Mouse (Mus musculus) ES-Bruce4 (cell line): Measurements from ENCODE around the gene Rab11fip5. TPM values are rescaled to one million over a fixed set of nuclear protein-coding genes. Genes with fewer than 3 reads are reported as not detected.

ENCODE experiments used
- H3K27ac ChIP-seq: 2 replicates; pipeline ENCODE4 v1.5.1; 2012; ENCODE audit warnings: low read length, inconsistent platforms; ENCODE audit not compliant: insufficient read depth
- H3K27me3 ChIP-seq: 2 replicates; pipeline ENCODE4 v1.6.1; 2012; ENCODE audit warnings: mild to moderate bottlenecking, low read length, inconsistent platforms; ENCODE audit not compliant: control insufficient read depth, poor library complexity, insufficient read depth, severe bottlenecking
- H3K36me3 ChIP-seq: 2 replicates; pipeline ENCODE4 v1.6.1; 2012; ENCODE audit warnings: inconsistent platforms, mild to moderate bottlenecking, low read length, moderate library complexity; ENCODE audit not compliant: control insufficient read depth, poor library complexity, insufficient read depth, severe bottlenecking
- H3K4me1 ChIP-seq: one replicate; pipeline ENCODE4 v1.8.1; 2011; ENCODE audit warnings: low read length; ENCODE audit not compliant: control insufficient read depth, insufficient read depth
- H3K4me3 ChIP-seq: 2 replicates; pipeline ENCODE4 v1.5.1; 2011; ENCODE audit warnings: low read depth, mild to moderate bottlenecking, low read length
- H3K9ac ChIP-seq: 2 replicates; pipeline ENCODE4 v1.6.1; 2012; ENCODE audit warnings: low read depth, mild to moderate bottlenecking, inconsistent platforms; ENCODE audit not compliant: poor library complexity, severe bottlenecking
- H3K9me3 ChIP-seq: replicated peaks from 2 replicates; pipeline ENCODE4 v1.6.1; 2012; ENCODE audit warnings: mild to moderate bottlenecking, low read length, inconsistent platforms; ENCODE audit not compliant: control insufficient read depth, poor library complexity, insufficient read depth, severe bottlenecking
- CTCF ChIP-seq: IDR thresholded peaks from one replicate; pipeline ENCODE4 v1.8.1; 2011; ENCODE audit warnings: low read depth, low read length
- EP300 ChIP-seq: IDR thresholded peaks from 2 replicates; pipeline ENCODE4 v1.6.1; 2011; ENCODE audit warnings: low read depth, low read length; ENCODE audit not compliant: insufficient read depth
- POLR2A ChIP-seq: IDR thresholded peaks from one replicate; pipeline ENCODE4 v1.8.1; 2011; ENCODE audit warnings: low read length; ENCODE audit not compliant: insufficient read depth
- polyA plus RNA-seq: library from polyadenylated mRNA; stranded (reverse); fragments of >200 nt; gene quantifications from 2 replicates; pipeline ENCODE4 v1.2.4, GENCODE M21; 2011; ENCODE audit warnings: low read depth; ENCODE audit not compliant: missing spikeins, insufficient read depth, insufficient read length

The Rab11fip5 gene
- polyA plus RNA-seq, 1 experiment, result 15.8 TPM

DNA sequence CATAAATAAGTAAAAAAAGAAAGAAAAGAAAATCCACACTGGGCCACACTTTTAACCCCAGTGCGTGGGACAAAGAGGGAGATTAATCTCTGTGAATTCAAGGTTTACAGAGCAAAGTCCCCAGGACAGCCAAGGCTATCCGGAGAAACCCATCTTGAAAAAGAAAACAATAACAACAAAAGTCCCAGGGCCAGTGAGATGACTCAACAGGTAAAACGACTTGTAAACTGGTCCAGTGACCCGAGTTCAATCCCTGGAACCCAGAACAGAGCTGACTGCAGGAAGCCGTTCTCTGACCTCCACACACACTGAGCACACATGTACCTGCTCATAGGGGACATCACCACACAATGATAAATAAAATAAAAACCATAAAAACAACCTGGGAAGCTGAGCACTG lies 10.0 kb downstream of the Rab11fip5 start:
- Histone ChIP-seq H3K9me3 (no peaks in the 10 kb centered on the region), H3K36me3 (no peaks in the 10 kb centered on the region), H3K27me3 (no peaks in the 10 kb centered on the region), H3K4me3 (no peak overlapping the region), H3K4me1 (no peaks in the 10 kb centered on the region), H3K9ac (no peak overlapping the region), H3K27ac (no peak overlapping the region)
- no peak for TF ChIP-seq EP300
- TF ChIP-seq CTCF, result no peak

DNA sequence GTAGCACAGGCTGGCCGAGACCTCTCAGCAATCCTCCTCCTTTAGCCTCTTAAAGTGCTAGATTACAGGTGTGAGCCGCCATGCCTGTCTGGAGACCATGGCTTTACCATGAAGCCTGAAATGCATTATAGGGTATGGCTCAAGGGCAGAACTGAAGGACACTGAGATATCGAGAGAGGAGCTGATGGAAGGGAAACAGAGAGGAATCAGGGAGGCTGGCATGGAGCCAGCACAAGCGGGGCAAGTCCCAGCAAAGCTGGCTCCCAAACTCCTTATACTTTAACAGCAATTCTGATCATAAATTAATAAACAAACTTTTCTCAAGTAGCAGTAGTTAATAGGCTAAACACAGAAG lies 10.6 kb downstream of the Rab11fip5 start:
- Histone ChIP-seq H3K9me3 (no peaks in the 10 kb centered on the region), H3K27me3 (no peaks in the 10 kb centered on the region), H3K9ac (no peak overlapping the region), H3K36me3 (no peaks in the 10 kb centered on the region), H3K27ac (no peak overlapping the region), H3K4me1 (no peaks in the 10 kb centered on the region), H3K4me3 (no peak overlapping the region)
- no peak for TF ChIP-seq POLR2A
- no peak for TF ChIP-seq CTCF
- no peak for TF ChIP-seq EP300

DNA sequence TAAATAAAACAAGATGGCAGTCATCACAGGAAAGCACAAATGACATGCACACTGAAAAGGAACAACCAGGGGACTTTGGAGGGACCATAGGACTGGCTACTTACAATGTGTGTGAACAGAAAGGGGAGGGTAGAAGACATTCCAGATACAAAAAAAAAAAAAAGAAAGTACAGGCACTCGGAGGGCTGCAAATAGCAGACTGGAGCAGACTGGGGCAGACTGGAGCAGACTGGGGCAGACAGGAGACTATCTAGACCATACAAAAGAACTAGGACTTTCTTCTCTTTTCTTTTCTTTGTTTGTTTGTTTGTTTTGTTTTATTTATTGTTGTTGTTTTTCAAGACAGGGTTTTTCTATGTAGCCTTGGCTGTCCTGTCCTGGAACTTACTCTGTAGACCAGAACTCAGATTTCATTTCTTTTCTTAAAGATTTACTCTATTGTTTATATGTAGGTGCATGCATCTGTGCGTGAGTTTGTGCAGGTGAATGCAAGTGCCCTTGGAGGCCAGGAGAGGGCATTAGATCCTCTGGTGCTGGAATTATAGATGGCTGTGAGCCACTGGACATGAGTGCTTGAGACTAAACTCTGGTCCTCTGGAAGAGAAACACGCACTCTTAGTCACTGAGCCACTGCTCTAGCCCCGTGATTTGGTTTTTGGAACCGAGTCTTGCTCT lies 11.1 kb downstream of the Rab11fip5 start:
- no peaks in the 10 kb centered on the region for H3K27me3 ChIP-seq
- no peaks in the 10 kb centered on the region for H3K4me1 ChIP-seq
- H3K9ac ChIP-seq, result no peak overlapping the region
- H3K4me3 ChIP-seq, result no peak overlapping the region
- H3K9me3 ChIP-seq, result no peaks in the 10 kb centered on the region
- H3K27ac ChIP-seq, result no peak overlapping the region
- no peaks in the 10 kb centered on the region for H3K36me3 ChIP-seq
- peak; percentile 38 for TF ChIP-seq CTCF
- no peak for TF ChIP-seq POLR2A

DNA sequence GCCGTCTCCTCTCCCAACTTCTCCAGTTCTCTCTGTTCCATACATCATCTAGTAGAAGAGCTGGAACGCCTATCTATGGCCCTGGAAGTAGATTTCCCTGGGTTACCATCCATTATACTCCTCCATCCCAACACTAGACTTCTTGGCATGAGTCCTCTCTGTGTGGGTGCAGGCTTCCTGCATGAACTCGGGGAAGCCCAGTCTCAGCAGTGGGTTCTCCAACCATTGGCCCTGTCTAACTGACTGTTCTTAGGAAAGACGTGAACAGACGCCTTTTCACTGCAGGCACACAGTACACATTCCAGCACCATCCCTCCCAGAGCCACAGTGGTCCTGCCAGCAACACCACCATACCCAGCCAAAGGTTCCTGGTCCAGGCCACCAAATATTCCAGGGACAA lies 11.8 kb downstream of the Rab11fip5 start:
- H3K9ac ChIP-seq, result no peak overlapping the region
- H3K9me3 ChIP-seq, result no peaks in the 10 kb centered on the region
- TF ChIP-seq EP300 (no peak), POLR2A (no peak), CTCF (no peak)
- H3K4me3 ChIP-seq, result no peak overlapping the region
- H3K27me3 ChIP-seq, result no peaks in the 10 kb centered on the region
- no peaks in the 10 kb centered on the region for H3K36me3 ChIP-seq
- H3K4me1 ChIP-seq, result no peaks in the 10 kb centered on the region
- no peak overlapping the region for H3K27ac ChIP-seq

- no peaks in the 10 kb centered on the region for H3K9me3 ChIP-seq
- no peaks in the 10 kb centered on the region for H3K27me3 ChIP-seq
- TF ChIP-seq EP300, result no peak
- no peak for TF ChIP-seq CTCF
- TF ChIP-seq POLR2A, result no peak
- no peaks in the 10 kb centered on the region for H3K36me3 ChIP-seq
- no peak overlapping the region for H3K4me3 ChIP-seq
- no peak overlapping the region for H3K9ac ChIP-seq
- no peaks in the 10 kb centered on the region for H3K4me1 ChIP-seq
- H3K27ac ChIP-seq, result no peak overlapping the region
Measured at GRCm38 (mm10) chr6:85360311-85360710, 14.1 kb downstream of the Rab11fip5 start.

GRCm38 (mm10) chr6:85358877-85359276 lies 15.6 kb downstream of the Rab11fip5 start:
- TF ChIP-seq EP300 (no peak), POLR2A (no peak), CTCF (no peak)
- no peak overlapping the region for H3K27ac ChIP-seq
- no peaks in the 10 kb centered on the region for H3K9me3 ChIP-seq
- no peaks in the 10 kb centered on the region for H3K4me1 ChIP-seq
- no peaks in the 10 kb centered on the region for H3K36me3 ChIP-seq
- H3K9ac ChIP-seq, result no peak overlapping the region
- H3K27me3 ChIP-seq, result no peaks in the 10 kb centered on the region
- H3K4me3 ChIP-seq, result no peak overlapping the region
